Mouse (Mus musculus) kidney, embryonic 15.5 days (tissue): ENCODE results near the gene Focad. TPM values are rescaled to one million over a fixed set of nuclear protein-coding genes. Genes with fewer than 3 reads are reported as not detected.

Experiments
- ATAC-seq: fragments of 200-750 bp; cut with Nextera tagmentation; replicated peaks from 2 replicates; pipeline ENCODE4 v1.8.0; 2017; ENCODE audit warnings: moderate TSS enrichment; ENCODE audit not compliant: low FRiP score
- H3K27ac ChIP-seq: fragments of 300-500 bp; sonication (generic); 2 replicates; pipeline ENCODE4 v1.5.1; 2015; ENCODE audit warnings: mild to moderate bottlenecking, inconsistent platforms
- H3K27me3 ChIP-seq: fragments of 300-500 bp; sonication (generic); 2 replicates; pipeline ENCODE4 v1.6.1; 2015; ENCODE audit warnings: inconsistent platforms
- H3K36me3 ChIP-seq: fragments of 300-500 bp; sonication (generic); 2 replicates; pipeline ENCODE4 v1.6.1; 2015; ENCODE audit warnings: inconsistent platforms
- H3K4me1 ChIP-seq: fragments of 300-500 bp; sonication (generic); 2 replicates; pipeline ENCODE4 v1.6.1; 2015; ENCODE audit warnings: inconsistent platforms
- H3K4me2 ChIP-seq: fragments of 300-500 bp; sonication (generic); 2 replicates; pipeline ENCODE4 v1.6.1; 2015; ENCODE audit warnings: moderate library complexity, mild to moderate bottlenecking, inconsistent platforms
- H3K4me3 ChIP-seq: fragments of 300-500 bp; sonication (generic); replicated peaks from 2 replicates; pipeline ENCODE4 v1.5.1; 2015; ENCODE audit warnings: mild to moderate bottlenecking, inconsistent platforms
- H3K9ac ChIP-seq: fragments of 300-500 bp; sonication (generic); 2 replicates; pipeline ENCODE4 v1.6.1; 2015; ENCODE audit warnings: mild to moderate bottlenecking, inconsistent platforms
- H3K9me3 ChIP-seq: fragments of 300-500 bp; sonication (generic); replicated peaks from 2 replicates; pipeline ENCODE4 v1.6.1; 2016; ENCODE audit warnings: inconsistent platforms
- WGBS: fragments of 180-500 bp; shearing (Covaris S2); methylation state at CpG from one replicate; pipeline ENCODE4 v1.1.7; 2015; ENCODE audit warnings: mixed read lengths; 5-methylcytosine and 5-hydroxymethylcytosine counted together
- polyA plus RNA-seq: library from polyadenylated mRNA; unstranded; fragments of >200 nt; fragmentation: Nextera tagmentation; extraction: Ambion mirVana; gene quantifications from 2 replicates; pipeline ENCODE4 v1.2.1, GENCODE M21; 2015

Gene Focad
- polyA plus RNA-seq, 1 experiment from 2014 or later, result 15.0 TPM

DNA sequence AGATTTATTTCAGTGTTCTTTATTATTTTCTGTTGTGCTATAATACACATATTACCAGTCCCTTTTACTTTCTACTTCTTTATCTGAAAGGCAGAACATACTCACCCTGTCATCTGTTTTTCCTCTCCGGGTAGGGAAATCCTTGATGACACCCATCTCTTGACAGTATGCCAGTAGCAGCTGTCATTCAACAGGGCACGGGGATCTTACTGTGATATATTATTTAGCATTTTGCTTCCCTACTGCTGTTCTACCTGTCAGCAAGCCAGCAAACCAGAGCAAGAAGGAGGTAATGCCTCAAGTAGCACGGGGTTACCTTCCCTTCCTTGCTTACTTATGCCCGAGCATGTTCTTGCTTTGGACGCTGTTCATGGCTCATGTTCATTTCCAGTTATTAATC is 99.8 kb downstream of the Focad start:
- Histone ChIP-seq H3K4me2 (no peak overlapping the region), H3K27ac (no peak overlapping the region), H3K27me3 (no peaks in the 10 kb centered on the region), H3K4me1 (no peaks in the 10 kb centered on the region), H3K9me3 (no peaks in the 10 kb centered on the region), H3K36me3 (no peaks in the 10 kb centered on the region), H3K4me3 (no peak overlapping the region), H3K9ac (no peak overlapping the region)
- 84% methylated on average over 5 of the region's 5 CpGs for WGBS
- ATAC-seq, result no peak

DNA sequence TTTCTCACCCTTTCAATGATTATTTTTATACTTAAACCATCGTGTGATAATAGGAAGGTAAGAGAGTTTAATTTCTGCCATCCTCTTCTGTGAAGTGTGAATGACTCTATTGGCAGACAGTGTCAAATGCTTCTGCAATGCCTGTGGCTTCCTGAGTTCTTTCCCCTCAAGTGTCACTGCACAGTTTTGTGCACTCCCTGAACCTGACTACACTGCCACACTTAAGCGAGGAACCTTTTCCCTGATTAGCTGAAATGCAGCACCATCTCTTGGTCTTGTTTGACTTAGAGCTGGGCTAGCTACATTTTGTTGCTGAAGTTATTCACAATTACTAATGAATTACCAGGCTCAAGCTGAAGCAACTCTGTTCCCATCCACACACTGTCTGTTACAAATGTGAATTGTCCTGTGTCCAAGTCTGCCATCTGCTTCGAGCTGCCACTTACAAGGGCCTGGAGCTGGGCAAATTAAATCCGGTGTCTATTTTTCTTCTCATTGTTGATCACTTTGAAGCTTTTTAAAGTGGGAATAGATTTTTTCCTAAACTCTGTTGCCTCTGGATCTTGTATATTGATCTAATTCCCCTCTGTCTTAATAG is 101.6 kb downstream of the Focad start:
- no peaks in the 10 kb centered on the region for H3K27me3 ChIP-seq
- WGBS, result 71% methylated on average over 4 of the region's 4 CpGs
- H3K4me2 ChIP-seq, result no peak overlapping the region
- H3K4me1 ChIP-seq, result no peaks in the 10 kb centered on the region
- H3K27ac ChIP-seq, result no peak overlapping the region
- no peak overlapping the region for H3K9ac ChIP-seq
- no peaks in the 10 kb centered on the region for H3K9me3 ChIP-seq
- ATAC-seq, result no peak
- no peak overlapping the region for H3K4me3 ChIP-seq
- no peaks in the 10 kb centered on the region for H3K36me3 ChIP-seq

DNA sequence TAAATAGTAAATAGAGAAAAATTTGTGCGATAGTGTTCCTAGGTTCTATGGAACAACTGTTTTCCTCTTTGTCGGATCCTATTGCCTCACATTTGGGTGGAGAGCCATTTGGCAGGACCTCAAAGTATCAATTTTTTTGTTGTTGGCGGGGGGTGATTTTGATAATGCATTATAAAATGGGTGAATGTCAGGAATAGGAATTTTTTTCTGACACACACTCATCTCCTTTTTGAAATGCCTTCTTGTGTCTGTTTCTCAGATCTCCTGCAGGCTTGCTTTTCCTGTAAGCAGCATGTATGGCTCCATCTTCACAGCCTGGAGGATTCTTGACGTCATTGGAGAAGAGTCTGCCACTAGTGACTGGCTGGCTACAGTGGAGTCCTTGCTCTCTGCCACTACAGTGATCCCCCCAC is 102.1 kb downstream of the Focad start:
- Histone ChIP-seq H3K27ac (no peak overlapping the region), H3K4me1 (no peaks in the 10 kb centered on the region), H3K4me2 (no peak overlapping the region), H3K27me3 (no peaks in the 10 kb centered on the region), H3K36me3 (no peaks in the 10 kb centered on the region), H3K4me3 (no peak overlapping the region), H3K9ac (no peak overlapping the region), H3K9me3 (no peaks in the 10 kb centered on the region)
- no peak for ATAC-seq
- 79% methylated on average over 4 of the region's 4 CpGs for WGBS

DNA sequence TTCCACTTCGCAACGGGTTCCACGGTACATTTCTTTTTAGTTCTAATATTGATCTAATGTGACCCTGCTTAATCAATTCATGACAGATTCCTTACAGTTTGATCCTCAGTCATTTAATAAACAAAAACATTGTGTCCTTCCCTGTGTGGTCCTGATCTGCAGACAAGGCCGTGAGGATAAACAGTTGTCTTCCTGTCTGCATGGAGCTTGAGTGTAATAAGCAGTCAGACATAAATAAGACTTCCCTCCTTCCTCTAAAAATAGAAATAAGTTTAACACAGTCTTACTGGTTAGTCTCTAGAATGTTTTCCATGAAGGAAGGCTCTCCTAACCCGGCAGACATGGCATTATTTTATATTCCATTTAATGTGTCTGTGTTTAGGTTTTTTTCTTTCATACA is 102.8 kb downstream of the Focad start:
- 63% methylated on average over 5 of the region's 5 CpGs for WGBS
- Histone ChIP-seq H3K4me3 (no peak overlapping the region), H3K9me3 (no peaks in the 10 kb centered on the region), H3K4me2 (no peak overlapping the region), H3K27me3 (no peaks in the 10 kb centered on the region), H3K4me1 (no peaks in the 10 kb centered on the region), H3K36me3 (no peaks in the 10 kb centered on the region), H3K9ac (no peak overlapping the region), H3K27ac (no peak overlapping the region)
- ATAC-seq, result no peak

DNA sequence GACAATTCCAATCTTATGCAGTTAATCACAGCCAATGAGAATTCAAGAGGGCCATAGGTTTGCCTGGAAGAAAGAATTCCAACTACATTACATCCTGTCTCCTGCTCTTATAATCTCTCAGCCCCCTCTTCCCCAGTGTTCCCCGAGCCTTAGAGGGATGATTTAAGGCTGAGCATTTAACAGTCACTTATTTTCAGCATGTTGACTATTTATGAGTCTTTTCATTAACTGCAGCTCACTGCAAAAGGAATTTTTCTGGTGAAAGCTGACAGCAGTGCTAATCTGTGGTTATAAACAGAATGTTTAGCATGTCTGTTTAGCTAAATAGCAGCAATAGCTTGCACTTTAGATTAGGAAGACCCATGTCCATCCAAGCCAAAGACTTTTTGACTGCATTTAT is 104.8 kb downstream of the Focad start:
- Histone ChIP-seq H3K27ac (0 out of 2 replicates have a peak overlapping the region, but pooled peaks have one; percentile 27), H3K4me1 (no peaks in the 10 kb centered on the region), H3K4me3 (no peak overlapping the region), H3K9ac (no peak overlapping the region), H3K36me3 (no peaks in the 10 kb centered on the region), H3K27me3 (no peaks in the 10 kb centered on the region), H3K4me2 (no peak overlapping the region), H3K9me3 (no peaks in the 10 kb centered on the region)
- WGBS, result 58% methylated on average over 1 of the region's 1 CpGs
- ATAC-seq, result no peak

DNA sequence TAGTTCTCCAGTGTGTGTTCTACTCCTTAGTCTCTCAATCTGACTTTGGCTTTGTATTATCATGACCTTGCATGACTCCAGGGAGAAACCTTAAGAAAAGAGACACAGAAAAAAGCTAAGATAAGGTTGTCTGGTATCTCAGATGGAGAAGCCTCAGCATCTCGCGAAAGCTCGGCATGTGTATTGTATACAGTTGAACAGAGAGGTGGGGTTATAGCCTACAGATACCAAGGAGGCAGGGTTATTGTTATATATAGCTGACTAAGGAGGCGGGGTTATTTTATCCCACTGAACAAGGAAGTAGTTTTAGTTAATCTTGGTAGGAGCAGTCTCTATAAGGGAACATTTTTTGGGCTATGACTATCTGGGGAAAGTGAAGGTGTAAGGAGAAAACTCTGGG is 106.6 kb downstream of the Focad start:
- Histone ChIP-seq H3K27ac (no peak overlapping the region), H3K9me3 (no peaks in the 10 kb centered on the region), H3K36me3 (no peaks in the 10 kb centered on the region), H3K4me1 (no peaks in the 10 kb centered on the region), H3K9ac (no peak overlapping the region), H3K4me2 (no peak overlapping the region), H3K27me3 (no peaks in the 10 kb centered on the region), H3K4me3 (no peak overlapping the region)
- 97% methylated on average over 4 of the region's 4 CpGs for WGBS
- ATAC-seq, result no peak

DNA sequence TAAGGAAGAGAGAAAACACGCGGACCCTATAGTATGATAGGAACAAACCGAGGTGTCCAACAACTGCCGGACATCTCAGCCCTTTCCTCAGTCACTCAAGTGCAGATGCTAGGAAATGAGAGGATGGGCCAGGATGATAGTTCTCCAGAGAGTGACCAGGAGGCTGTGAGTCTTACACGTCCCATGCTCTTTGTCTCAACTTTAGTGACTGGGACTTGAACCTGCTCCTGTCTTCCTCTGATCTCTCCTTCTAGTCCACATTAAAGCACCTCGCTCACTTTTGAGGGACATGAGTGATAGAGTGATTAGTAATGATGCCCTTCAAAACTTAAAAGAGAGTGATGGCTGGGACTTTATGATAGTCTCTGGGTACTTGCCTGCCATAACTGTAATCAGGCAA is 114.2 kb downstream of the Focad start:
- Histone ChIP-seq H3K36me3 (no peaks in the 10 kb centered on the region), H3K4me3 (no peak overlapping the region), H3K4me1 (no peaks in the 10 kb centered on the region), H3K4me2 (no peak overlapping the region), H3K9ac (no peak overlapping the region), H3K9me3 (no peaks in the 10 kb centered on the region), H3K27ac (no peak overlapping the region), H3K27me3 (no peaks in the 10 kb centered on the region)
- no peak for ATAC-seq
- WGBS, result 94% methylated on average over 6 of the region's 6 CpGs

DNA sequence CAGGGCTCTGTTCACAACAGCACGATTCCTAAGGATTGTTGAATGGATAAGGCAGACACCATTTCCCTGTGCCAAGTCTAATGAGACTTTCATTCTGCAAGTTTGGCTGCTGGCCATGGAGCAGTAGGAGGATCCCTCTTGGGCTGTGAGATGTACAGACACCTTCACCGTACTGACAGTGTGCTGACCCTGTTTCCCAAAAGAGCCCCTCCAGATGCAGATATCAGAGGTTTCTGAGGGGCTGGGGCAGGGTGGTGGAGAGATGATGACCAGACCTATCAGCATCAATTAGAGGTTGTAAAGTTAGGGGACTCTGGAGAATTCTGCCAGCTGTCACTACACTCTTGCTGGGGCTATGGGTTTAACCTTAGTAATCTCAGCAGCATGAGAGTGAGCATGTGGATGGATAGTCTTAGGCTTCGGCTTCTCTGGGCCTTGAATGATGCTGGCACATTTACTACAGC is 115.0 kb downstream of the Focad start:
- Histone ChIP-seq H3K36me3 (no peaks in the 10 kb centered on the region), H3K27me3 (no peaks in the 10 kb centered on the region), H3K4me2 (no peak overlapping the region), H3K4me3 (no peak overlapping the region), H3K9me3 (no peaks in the 10 kb centered on the region), H3K4me1 (no peaks in the 10 kb centered on the region), H3K9ac (no peak overlapping the region), H3K27ac (no peak overlapping the region)
- WGBS, result 44% methylated on average over 3 of the region's 3 CpGs
- no peak for ATAC-seq

DNA sequence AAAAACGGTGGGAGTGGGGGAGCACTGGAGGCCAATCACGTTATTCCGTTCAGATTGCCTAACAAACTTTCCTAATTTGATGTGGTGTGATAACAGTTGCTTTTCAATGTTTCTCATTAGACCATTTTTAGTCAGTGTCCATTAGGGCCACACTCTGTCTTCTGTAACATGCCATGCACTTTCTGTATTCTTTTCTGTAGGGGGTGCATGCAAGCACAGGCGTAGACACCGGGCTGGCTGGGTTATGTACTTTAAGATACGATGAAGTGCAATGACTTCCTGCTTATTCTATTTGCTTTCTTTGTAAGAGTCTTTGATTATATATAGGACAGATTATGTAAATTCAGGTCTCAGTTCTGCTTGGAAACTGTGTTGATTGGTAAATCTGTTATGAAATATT is 116.2 kb downstream of the Focad start:
- ATAC-seq, result no peak
- H3K9me3 ChIP-seq, result no peaks in the 10 kb centered on the region
- no peaks in the 10 kb centered on the region for H3K27me3 ChIP-seq
- H3K9ac ChIP-seq, result no peak overlapping the region
- no peaks in the 10 kb centered on the region for H3K36me3 ChIP-seq
- no peak overlapping the region for H3K4me2 ChIP-seq
- H3K27ac ChIP-seq, result no peak overlapping the region
- 60% methylated on average over 6 of the region's 6 CpGs for WGBS
- no peak overlapping the region for H3K4me3 ChIP-seq
- H3K4me1 ChIP-seq, result no peaks in the 10 kb centered on the region

DNA sequence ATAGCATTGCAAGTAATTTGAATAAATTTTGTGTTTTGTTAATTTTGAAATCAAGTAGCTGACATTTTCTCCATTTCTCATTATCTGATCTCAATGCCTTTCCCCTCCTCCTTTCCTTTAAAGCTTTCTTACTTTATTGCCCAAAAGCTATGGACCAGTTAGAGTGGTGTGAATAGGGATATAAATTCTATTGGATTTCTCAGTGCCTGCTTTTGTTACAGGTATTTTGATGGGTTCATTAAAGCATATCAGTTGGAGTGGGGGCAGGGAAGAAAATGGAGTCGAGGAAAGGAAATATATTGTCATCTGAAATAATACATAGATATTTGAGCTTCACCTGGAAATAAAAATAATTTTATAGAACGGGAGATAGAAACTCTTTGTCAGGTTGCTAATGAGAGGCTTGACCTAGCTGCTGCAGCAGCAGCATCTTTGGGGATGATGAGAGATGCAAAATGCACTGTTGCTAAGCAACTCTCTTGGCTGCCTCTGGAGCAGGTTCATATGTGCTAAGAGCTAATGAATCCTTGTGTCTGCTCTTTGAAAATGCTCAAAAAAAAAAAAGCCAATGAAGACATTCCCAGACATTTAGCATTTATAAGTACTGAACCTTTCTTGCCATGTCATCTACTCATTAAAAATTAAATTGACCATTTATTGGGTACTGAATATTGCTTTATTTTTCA is 116.9 kb downstream of the Focad start:
- no peaks in the 10 kb centered on the region for H3K27me3 ChIP-seq
- H3K4me1 ChIP-seq, result no peaks in the 10 kb centered on the region
- H3K9ac ChIP-seq, result no peak overlapping the region
- 71% methylated on average over 2 of the region's 2 CpGs for WGBS
- ATAC-seq, result no peak
- H3K36me3 ChIP-seq, result no peaks in the 10 kb centered on the region
- H3K4me2 ChIP-seq, result no peak overlapping the region
- H3K9me3 ChIP-seq, result no peaks in the 10 kb centered on the region
- H3K27ac ChIP-seq, result no peak overlapping the region
- H3K4me3 ChIP-seq, result no peak overlapping the region

DNA sequence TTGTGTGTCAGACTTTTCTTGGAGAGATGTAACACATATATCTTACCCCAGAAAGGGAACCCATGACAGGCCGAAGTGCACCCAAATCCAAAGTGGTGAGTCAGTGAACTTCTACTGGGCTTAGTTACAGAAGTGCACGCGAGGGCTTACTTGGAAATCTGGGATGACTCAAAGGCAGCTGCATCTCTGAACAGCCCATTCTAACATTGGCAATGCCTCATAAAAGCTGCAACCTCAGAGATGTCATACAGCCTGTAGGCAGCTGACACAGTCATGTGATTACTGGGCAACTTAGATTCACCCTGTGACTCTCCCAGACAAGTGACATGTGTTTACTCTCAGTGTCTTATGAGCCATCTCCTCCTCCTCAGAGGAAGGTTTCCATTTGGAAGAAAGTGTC is 119.5 kb downstream of the Focad start:
- no peak overlapping the region for H3K27ac ChIP-seq
- WGBS, result 75% methylated on average over 3 of the region's 3 CpGs
- H3K9ac ChIP-seq, result no peak overlapping the region
- no peak overlapping the region for H3K4me2 ChIP-seq
- no peak overlapping the region for H3K4me3 ChIP-seq
- no peaks in the 10 kb centered on the region for H3K9me3 ChIP-seq
- no peak for ATAC-seq
- no peaks in the 10 kb centered on the region for H3K4me1 ChIP-seq
- no peaks in the 10 kb centered on the region for H3K27me3 ChIP-seq
- no peaks in the 10 kb centered on the region for H3K36me3 ChIP-seq

DNA sequence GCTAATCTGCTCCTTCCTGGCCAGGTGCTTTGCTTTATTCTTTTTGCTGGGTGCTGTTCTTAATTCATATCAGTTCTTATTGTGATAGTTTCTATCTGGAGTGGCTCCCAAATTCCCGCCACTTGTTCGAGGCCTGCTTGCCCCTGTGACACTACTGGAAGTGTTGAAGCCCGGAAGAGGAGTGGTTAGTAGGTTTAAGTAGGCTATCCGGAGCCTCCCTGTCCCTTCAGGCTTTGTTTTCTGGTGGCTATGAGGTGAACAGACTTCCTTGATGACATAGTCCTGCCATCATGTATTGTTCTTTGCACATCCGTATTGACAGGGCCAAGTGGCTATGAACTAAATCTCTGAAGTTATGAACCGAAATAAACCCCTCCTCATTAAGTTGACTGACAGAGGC is 123.9 kb downstream of the Focad start:
- Histone ChIP-seq H3K4me1 (no peaks in the 10 kb centered on the region), H3K27ac (no peak overlapping the region), H3K36me3 (no peaks in the 10 kb centered on the region), H3K9ac (no peak overlapping the region), H3K4me3 (no peak overlapping the region), H3K9me3 (no peaks in the 10 kb centered on the region), H3K4me2 (no peak overlapping the region), H3K27me3 (no peaks in the 10 kb centered on the region)
- 80% methylated on average over 6 of the region's 6 CpGs for WGBS
- no peak for ATAC-seq

DNA sequence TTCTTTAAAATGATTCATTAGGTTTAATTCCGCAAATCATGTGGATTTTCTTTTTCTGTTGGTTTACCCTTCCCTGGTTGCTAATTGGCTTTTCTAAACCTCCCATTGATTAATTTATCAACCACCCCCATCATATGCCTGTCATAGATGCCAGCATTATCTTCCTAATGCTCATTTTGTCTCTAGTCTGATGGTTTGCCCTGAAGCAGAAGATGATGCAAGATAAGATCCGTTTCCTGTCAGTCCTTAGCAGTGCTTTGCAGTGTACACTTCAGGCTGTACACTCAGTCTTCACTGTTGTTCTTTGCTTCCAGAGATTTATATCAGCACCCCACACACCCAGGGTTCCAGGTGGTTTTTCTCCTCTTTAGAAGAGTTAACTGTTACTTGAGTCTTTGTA is 124.4 kb downstream of the Focad start:
- no peaks in the 10 kb centered on the region for H3K9me3 ChIP-seq
- H3K4me1 ChIP-seq, result no peaks in the 10 kb centered on the region
- no peak overlapping the region for H3K9ac ChIP-seq
- H3K27ac ChIP-seq, result no peak overlapping the region
- no peaks in the 10 kb centered on the region for H3K27me3 ChIP-seq
- ATAC-seq, result no peak
- WGBS, result 73% methylated on average over 2 of the region's 2 CpGs
- H3K4me2 ChIP-seq, result no peak overlapping the region
- no peak overlapping the region for H3K4me3 ChIP-seq
- H3K36me3 ChIP-seq, result no peaks in the 10 kb centered on the region
